Mouse (Mus musculus) myocyte (in vitro differentiated cells): ENCODE results near the gene Cxcr6.

Experiments
- CEBPB ChIP-seq: IDR thresholded peaks from 2 replicates; pipeline ENCODE4 v1.6.1; 2011; ENCODE audit warnings: mild to moderate bottlenecking, moderate library complexity; ENCODE audit not compliant: poor library complexity, insufficient read depth, severe bottlenecking
- E2F4 ChIP-seq: IDR thresholded peaks from one replicate; pipeline ENCODE4 v1.6.1; 2011; ENCODE audit warnings: mild to moderate bottlenecking, control low read depth, moderate library complexity; ENCODE audit not compliant: insufficient read depth

DNA sequence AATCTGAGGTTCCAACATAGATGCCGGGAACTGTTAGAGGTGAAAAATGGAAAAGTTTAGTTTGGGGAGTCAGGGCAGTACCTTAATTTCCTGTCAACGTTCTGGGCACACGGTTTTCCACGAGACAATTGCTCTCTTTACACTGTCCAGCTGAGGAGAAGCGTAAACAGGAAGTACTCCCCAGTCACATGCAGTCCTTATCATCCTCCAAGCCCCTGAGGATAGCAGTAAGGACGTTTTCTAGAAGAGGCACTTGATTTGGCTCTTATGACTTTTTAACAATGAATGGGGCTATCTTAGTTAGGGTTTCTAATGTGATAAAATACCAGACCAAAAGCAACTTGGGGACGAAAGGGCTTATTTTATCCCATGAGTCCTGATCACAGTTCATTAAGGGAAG, 2.3 kb downstream of the Cxcr6 start:
- TF ChIP-seq E2F4 (no peak), CEBPB (no peak)
